Mouse (Mus musculus) myocyte (in vitro differentiated cells): ENCODE results near the gene Zfp800. TPM values are rescaled to one million over a fixed set of nuclear protein-coding genes. Genes with fewer than 3 reads are reported as not detected.

Experiments used
- H3K27me3 ChIP-seq: one replicate; pipeline ENCODE4 v1.6.1; 2011; ENCODE audit not compliant: control insufficient read depth, insufficient read depth, insufficient read length
- H3K36me3 ChIP-seq: one replicate; pipeline ENCODE4 v1.6.1; 2011; ENCODE audit not compliant: control insufficient read depth, insufficient read depth
- H3K4me2 ChIP-seq: one replicate; pipeline ENCODE4 v1.6.1; 2011; ENCODE audit warnings: low read depth, control low read depth
- H3K4me3 ChIP-seq: one replicate; pipeline ENCODE4 v1.5.1; 2011; ENCODE audit warnings: mild to moderate bottlenecking, control low read depth, moderate library complexity
- H3K79me2 ChIP-seq: one replicate; pipeline ENCODE4 v1.6.1; 2011; ENCODE audit not compliant: control insufficient read depth, insufficient read depth
- H3ac ChIP-seq: one replicate; pipeline ENCODE4 v1.6.1; 2011; ENCODE audit not compliant: control insufficient read depth, insufficient read length
- CEBPB ChIP-seq: IDR thresholded peaks from 2 replicates; pipeline ENCODE4 v1.6.1; 2011; ENCODE audit warnings: mild to moderate bottlenecking, moderate library complexity; ENCODE audit not compliant: poor library complexity, insufficient read depth, severe bottlenecking
- E2F4 ChIP-seq: IDR thresholded peaks from one replicate; pipeline ENCODE4 v1.6.1; 2011; ENCODE audit warnings: mild to moderate bottlenecking, control low read depth, moderate library complexity; ENCODE audit not compliant: insufficient read depth
- MAX ChIP-seq: IDR thresholded peaks from one replicate; pipeline ENCODE4 v1.6.1; 2011; ENCODE audit warnings: low read depth, mild to moderate bottlenecking, control low read depth
- MYOD1 ChIP-seq, 3 experiments: IDR thresholded peaks; one replicate each; pipeline ENCODE4 v1.6.1; 2011; ENCODE audit warnings: control low read depth in 2 of 3, low read depth in 2 of 3, mild to moderate bottlenecking in 2 of 3, moderate library complexity in 1 of 3; ENCODE audit not compliant: insufficient read length in 2 of 3, control insufficient read depth in 1 of 3
- MYOG ChIP-seq, 3 experiments: IDR thresholded peaks; one replicate each; pipeline ENCODE4 v1.6.1; 2011; ENCODE audit warnings: control low read depth in 2 of 3, low read depth in 2 of 3, mild to moderate bottlenecking in 2 of 3; ENCODE audit not compliant: insufficient read length in 2 of 3, control insufficient read depth in 1 of 3, insufficient read depth in 1 of 3
- POLR2A ChIP-seq: IDR thresholded peaks from one replicate; pipeline ENCODE4 v1.6.1; 2011; ENCODE audit warnings: low read depth, mild to moderate bottlenecking, control low read depth, moderate library complexity; ENCODE audit not compliant: insufficient read length
- POLR2AphosphoS2 ChIP-seq: IDR thresholded peaks from one replicate; pipeline ENCODE4 v1.6.1; 2011; ENCODE audit warnings: low read depth, control low read depth; ENCODE audit not compliant: insufficient read length
- REST ChIP-seq: IDR thresholded peaks from one replicate; pipeline ENCODE4 v1.6.1; 2011; ENCODE audit warnings: mild to moderate bottlenecking, control low read depth, moderate library complexity; ENCODE audit not compliant: insufficient read depth, insufficient read length
- SRF ChIP-seq: IDR thresholded peaks from one replicate; pipeline ENCODE4 v1.6.1; 2011; ENCODE audit warnings: low read depth; ENCODE audit not compliant: control insufficient read depth, insufficient read length
- TCF12 ChIP-seq: IDR thresholded peaks from one replicate; pipeline ENCODE4 v1.6.1; 2011; ENCODE audit warnings: mild to moderate bottlenecking, control low read depth; ENCODE audit not compliant: poor library complexity, insufficient read depth, severe bottlenecking
- TCF3 ChIP-seq: IDR thresholded peaks from one replicate; pipeline ENCODE4 v1.6.1; 2011; ENCODE audit warnings: low read depth, control low read depth; ENCODE audit not compliant: insufficient read length
- USF1 ChIP-seq: IDR thresholded peaks from one replicate; pipeline ENCODE4 v1.6.1; 2011; ENCODE audit warnings: low read depth, mild to moderate bottlenecking, control low read depth, moderate library complexity
- polyA plus RNA-seq: library from polyadenylated mRNA; unstranded; fragments of >200 nt; fragmentation: generic; extraction: Trizol; gene quantifications from one replicate; pipeline ENCODE4 v1.2.1, GENCODE M21; 2012; ENCODE audit warnings: missing spikeins

The Zfp800 gene
- polyA plus RNA-seq, 1 experiment: 2.0 TPM

DNA sequence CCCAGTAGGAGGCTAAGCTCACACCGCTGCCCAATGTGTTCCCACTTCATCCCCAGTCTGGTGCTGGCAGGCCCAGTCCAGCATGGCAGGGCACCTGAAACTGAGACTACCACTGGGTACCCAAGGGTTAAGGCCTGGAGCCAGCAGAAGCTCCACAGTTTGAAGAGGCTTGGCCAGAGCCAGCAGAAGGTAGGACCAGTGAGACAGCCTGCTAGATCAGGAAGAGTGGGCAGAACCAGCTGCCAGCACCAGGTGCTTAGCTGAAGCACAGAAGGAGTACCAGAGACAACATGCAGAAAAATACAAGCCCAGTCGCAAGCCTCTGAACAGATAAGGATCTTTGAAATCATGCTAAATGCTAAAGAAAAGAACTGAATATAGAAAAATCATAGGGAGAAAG is 117.9 kb downstream of the Zfp800 start:
- H3ac ChIP-seq: no peak overlapping the region
- H3K4me2 ChIP-seq: no peak overlapping the region
- TF ChIP-seq E2F4 (no peak), REST (no peak), POLR2A (no peak), TCF3 (no peak), USF1 (no peak), MYOD1 (IDR thresholded peaks at IDR 0.05; ENCODE audit: control insufficient read depth in 1 of 3, insufficient read length in 2 of 3, low read depth in 2 of 3) (no peak), POLR2AphosphoS2 (no peak), SRF (no peak), TCF12 (no peak), MYOG (IDR thresholded peaks at IDR 0.05; ENCODE audit: control insufficient read depth in 1 of 3, insufficient read depth in 1 of 3, insufficient read length in 2 of 3, low read depth in 2 of 3) (no peak), CEBPB (no peak), MAX (no peak)
- no peak overlapping the region for H3K4me3 ChIP-seq
- no peaks in the 10 kb centered on the region for H3K79me2 ChIP-seq
- no peaks in the 10 kb centered on the region for H3K27me3 ChIP-seq
- no peaks in the 10 kb centered on the region for H3K36me3 ChIP-seq

DNA sequence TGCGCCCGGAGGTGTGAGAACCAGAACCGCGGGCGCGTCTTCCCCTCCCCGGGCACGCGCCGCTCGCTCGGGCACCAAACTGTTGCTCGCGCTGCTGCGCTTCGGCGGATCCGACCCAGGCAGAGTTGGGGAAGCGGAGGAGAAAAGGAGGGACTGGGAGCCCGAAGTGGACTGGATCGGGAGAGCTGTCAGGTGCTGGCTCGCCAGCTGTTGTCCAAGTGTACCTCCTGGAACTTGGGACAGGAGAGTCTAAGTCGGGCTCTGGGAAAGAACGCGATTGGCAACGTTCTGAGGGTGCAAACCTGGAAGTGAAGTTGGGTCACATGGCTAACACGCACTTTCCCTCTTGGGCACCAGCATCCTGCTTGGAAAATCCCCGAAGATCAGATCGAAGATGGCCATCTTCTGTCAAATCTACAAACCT is 135.6 kb downstream of the Zfp800 start:
- H3K4me3 ChIP-seq: peak overlapping the region; percentile 43
- peak overlapping the region; percentile 95 for H3K4me2 ChIP-seq
- no peaks in the 10 kb centered on the region for H3K27me3 ChIP-seq
- no peak for TF ChIP-seq POLR2AphosphoS2
- TF ChIP-seq CEBPB: no peak
- no peak for TF ChIP-seq MYOD1 (IDR thresholded peaks at IDR 0.05; ENCODE audit: control insufficient read depth in 1 of 3, insufficient read length in 2 of 3, low read depth in 2 of 3)
- TF ChIP-seq USF1: peak; percentile 54
- no peak for TF ChIP-seq E2F4
- TF ChIP-seq POLR2A: no peak
- TF ChIP-seq TCF12: no peak
- no peak for TF ChIP-seq MAX
- TF ChIP-seq MYOG (IDR thresholded peaks at IDR 0.05; ENCODE audit: control insufficient read depth in 1 of 3, insufficient read depth in 1 of 3, insufficient read length in 2 of 3, low read depth in 2 of 3): peak in 1 of 3 experiments; percentile 2
- no peak for TF ChIP-seq REST
- no peak for TF ChIP-seq SRF
- H3K79me2 ChIP-seq: no peaks in the 10 kb centered on the region
- H3ac ChIP-seq: peak overlapping the region; percentile 59
- peaks cover 15% of the 10 kb centered on the region for H3K36me3 ChIP-seq

DNA sequence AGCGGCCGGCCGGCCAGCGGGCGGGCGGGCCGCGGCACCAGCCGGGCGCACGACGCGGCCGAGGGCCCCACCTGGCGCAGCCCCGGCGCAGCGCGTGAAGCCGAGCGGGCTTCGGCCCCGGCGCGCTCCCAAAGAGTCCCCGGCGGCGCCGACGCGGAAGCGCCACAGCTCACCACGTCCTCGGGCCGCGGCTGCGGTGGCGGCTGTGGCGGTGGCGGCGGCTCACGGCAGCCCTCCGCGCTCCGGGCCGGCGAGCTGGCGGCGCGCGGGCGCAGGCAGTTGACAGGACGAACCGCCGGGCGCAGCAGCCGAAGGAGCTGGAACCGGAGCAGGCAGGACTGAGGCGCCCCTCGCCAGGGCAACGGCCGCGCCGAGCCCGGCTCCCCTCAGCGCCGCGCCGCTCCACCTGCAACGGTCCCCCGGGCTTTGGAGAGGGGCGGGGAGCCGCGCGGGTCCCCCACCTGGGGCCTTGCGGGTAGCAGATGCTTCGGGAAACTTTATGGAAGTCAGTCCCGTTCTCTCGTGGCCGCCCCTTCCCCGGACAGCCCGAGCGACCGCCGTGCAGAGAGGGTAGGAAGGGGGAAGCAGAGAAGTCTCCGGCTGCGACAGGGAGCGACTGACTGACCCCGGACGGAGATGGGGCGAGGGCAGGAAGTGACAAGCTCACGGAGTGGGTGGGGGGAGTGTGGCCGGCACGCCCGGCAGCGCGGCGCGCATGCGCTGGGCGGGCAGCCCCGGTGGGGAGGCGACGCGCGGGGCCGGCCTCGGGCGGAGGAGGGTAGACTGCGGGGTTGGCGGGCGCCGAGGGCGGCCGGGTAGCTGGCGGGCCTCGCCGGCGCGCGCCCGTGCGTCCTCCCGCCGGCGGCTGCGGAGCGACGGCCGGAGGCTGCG is 136.3 kb downstream of the Zfp800 start:
- Histone ChIP-seq H3K4me2 (peak overlapping the region; percentile 95), H3K4me3 (peak overlapping the region; percentile 43), H3K27me3 (no peaks in the 10 kb centered on the region), H3K36me3 (peaks cover 21% of the 10 kb centered on the region), H3ac (peak overlapping the region; percentile 59), H3K79me2 (no peaks in the 10 kb centered on the region)
- TF ChIP-seq MYOD1 (IDR thresholded peaks at IDR 0.05; ENCODE audit: control insufficient read depth in 1 of 3, insufficient read length in 2 of 3, low read depth in 2 of 3) (peak in 1 of 3 experiments; percentile 22), POLR2A (peak; percentile 90), TCF12 (no peak), POLR2AphosphoS2 (peak; percentile 77), MYOG (IDR thresholded peaks at IDR 0.05; ENCODE audit: control insufficient read depth in 1 of 3, insufficient read depth in 1 of 3, insufficient read length in 2 of 3, low read depth in 2 of 3) (peak in 1 of 3 experiments; percentile 34)

DNA sequence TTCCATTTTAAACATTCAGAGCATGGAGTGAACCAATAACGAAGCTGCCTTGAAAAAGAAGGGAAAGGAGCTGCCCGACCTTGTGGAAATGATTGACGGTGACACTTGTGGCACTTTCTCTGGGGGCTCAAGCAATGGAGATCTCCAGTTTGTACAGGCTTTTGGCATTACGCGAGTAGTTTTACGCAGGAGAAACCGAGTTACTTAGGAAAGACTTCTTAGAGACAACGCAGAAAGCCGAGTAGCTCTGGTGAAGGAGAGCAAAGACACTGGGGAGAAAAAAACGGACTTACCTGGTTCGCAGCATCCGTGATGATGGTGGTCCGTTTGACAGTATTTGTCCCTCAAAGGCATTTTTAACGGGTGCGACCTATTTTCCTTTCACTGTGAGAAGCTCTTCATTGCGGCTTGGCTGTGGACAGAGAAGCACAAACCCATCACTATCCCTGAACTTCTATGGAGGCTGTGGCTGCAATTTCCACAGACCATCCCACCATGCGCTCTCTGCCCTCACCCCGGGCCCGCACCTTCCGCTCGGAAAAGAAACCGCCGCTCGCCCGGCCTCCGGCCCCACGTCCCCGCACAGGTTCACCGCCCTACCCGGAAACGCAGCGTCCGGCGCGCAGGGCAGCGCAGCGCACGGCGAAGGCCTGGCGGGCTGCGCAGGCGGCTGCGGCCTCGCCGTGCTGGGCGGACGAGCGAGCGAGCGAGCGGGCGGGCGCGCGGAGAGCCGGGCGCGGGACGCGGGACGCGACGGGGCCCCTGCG is 137.2 kb downstream of the Zfp800 start:
- peak overlapping the region; percentile 59 for H3ac ChIP-seq
- no peaks in the 10 kb centered on the region for H3K27me3 ChIP-seq
- H3K36me3 ChIP-seq: peaks cover 26% of the 10 kb centered on the region
- H3K4me2 ChIP-seq: peak overlapping the region; percentile 66
- H3K4me3 ChIP-seq: peak overlapping the region; percentile 43
- TF ChIP-seq MYOD1 (IDR thresholded peaks at IDR 0.05; ENCODE audit: control insufficient read depth in 1 of 3, insufficient read length in 2 of 3, low read depth in 2 of 3) (peak in 1 of 3 experiments; percentile 40), TCF3 (no peak), POLR2AphosphoS2 (no peak), POLR2A (peak; percentile 11)
- no peaks in the 10 kb centered on the region for H3K79me2 ChIP-seq
